Mouse (Mus musculus) right cerebral cortex, postnatal 4 days (tissue): ENCODE measurements around the gene Pard3.
A peak's percentile ranks its signal among the peaks of the same experiment; 100 is the strongest.

Experiments used
- DNase-seq: peaks from one replicate; pipeline ENCODE4 v3.0.0-alpha.2; 2022

The Pard3 gene

DNA sequence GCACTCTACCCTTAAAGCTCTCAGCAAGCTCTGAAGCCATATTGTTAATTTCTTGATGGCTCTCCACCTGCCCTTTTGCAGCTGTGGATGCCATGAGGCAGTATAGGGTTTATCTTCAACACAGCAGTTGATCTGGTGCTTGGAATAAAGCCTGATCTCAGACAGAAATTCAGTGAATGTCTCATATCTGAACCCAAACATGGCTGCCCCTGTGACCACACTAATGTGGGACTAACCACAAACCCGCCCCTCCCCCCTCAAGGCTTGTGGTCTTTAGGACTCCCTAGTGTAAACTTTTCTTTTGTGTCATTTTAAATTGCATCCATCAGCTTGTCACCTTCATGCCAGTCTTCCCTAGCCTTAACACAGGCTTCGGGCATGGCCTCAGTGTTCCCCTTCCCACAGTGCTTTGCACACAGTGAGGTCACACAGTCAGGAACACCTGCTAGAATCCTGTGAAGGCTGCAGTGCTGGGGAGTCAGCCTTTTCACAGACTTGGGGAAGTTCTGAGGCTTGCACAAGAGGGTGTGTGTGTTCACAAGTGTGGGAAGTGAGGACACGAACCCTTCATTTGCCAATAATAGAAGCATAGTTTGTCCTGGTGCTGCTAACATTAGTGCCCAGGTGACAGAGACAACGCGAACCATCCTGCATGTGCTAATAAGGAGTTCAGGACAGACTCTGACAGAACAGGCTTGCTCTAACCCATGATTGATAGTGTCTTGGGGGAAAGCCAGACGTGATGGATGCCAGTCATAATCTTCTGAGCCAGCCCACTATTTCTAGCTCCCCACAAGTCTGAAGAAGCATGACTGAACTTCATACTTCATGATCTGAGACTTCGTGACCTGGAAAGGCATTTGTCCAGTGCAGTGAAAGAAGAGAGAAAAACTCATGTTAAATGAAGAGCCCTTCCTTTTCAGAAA lies 451.4 kb downstream of the Pard3 start:
- no peak for DNase-seq

DNA sequence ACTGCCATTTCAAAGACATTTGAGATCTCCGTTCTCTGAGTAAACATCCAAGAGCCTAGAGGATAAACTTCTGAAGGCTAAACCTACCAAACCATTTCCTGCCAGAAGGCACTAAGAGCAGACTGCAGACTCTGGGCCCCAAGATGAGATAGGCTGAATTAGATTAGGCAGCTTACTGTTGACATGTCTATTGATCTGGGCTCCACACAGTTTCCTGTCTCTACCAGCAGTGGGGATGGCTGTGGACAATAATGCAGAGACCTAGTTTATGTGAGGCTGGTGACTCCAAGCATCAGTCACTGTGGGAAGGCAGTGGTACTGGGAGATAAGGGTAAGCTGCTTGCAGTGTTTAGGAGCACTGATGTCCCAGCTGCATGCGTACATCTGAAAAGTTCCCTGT lies 452.4 kb downstream of the Pard3 start:
- no peak for DNase-seq

DNA sequence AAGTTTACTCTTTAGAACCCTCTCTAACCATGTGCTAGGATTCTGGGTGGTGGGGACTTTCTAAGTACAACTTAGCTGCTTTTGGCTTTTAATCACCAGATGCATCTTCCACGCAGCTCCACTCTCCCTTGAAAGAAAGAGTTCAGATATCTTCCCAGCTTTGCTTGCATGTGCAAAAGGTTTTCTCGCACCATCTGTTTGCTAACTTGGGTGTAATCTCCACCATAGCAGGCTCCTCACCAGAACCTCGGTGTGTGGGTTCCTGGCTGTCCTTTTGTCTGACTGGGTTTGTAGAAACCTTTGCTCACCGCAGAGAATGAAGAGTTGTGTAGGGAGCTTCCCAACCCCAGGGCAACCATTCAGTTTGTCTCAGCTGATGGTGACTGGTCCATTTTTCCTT lies 462.0 kb downstream of the Pard3 start:
- DNase-seq = no peak

DNA sequence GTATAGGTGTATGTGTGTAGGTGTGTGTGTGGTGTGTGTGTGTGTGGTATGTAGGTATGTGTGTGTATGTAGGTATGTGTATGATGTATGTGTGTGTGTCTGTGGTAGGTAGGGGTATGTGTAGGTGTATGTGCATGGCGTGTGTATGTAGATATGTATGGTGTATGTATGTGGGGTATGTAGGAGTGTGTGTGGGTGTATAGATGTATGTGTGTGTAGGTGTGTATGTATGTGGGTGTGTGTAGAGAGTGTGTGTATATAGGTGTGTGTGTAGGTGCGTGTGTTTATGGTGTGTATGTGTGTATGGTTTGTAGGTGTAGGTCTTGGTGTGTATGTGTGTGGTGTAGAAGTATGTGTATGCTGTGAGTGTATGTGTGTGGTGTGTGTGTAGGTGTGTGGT lies 464.6 kb downstream of the Pard3 start:
- no peak for DNase-seq

DNA sequence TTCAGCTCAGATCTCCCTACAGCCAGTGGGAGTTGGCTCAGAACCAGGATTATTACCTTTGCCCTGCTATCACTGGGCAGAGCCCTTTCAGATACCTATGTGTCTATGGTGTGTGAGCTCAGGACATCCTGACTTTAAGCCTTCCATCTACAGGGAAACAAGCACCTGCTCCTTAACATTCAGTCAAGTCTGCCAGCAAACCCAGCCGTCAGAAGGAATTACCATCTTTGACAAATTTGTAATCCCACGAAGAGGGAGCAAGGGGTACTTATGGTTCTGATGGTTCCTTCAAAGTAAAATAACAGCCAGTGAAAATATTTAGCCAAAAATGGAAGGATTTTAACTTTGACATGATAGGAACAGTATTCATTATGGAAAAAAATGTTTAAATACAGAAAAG lies 466.1 kb downstream of the Pard3 start:
- no peak for DNase-seq

DNA sequence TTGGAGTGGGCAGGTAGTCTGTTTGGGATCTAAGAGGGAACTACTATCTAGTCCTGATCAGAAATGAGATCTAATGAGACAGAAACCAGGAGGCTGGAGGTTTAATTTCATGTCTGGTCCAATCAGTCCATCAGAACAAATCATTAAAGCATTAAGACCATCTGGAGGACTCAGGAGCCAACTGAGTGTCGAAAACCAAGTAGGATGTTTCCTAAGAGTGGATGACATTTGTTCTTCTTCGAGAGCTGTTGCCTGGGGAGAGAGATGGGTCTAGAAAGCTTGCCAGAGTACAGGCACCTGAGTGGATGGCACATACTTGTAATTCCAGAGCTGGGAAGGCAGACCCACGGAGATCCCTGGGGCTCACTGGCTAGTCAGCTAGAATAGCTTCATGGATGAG lies 468.2 kb downstream of the Pard3 start:
- DNase-seq = no peak

DNA sequence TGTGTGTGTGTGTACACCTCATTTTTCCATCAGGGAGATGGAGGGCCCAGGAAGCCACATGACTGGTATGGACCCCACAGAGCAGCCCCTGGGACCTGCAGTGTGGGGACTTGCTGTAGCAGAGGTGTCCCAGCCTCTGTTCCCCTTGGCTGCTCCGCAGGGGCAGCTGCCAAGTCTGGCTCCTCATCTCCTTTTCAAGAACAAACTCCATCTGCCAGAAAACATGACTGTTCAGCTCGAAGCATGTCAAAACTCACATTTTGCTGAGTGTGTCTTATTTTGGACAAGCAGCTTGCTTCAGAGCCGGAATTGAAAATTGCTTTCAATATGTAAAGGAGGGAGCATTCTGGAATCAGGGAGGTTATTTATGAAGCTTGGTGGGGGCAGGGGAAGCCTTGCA lies 471.1 kb downstream of the Pard3 start:
- peak; percentile 49 for DNase-seq

DNA sequence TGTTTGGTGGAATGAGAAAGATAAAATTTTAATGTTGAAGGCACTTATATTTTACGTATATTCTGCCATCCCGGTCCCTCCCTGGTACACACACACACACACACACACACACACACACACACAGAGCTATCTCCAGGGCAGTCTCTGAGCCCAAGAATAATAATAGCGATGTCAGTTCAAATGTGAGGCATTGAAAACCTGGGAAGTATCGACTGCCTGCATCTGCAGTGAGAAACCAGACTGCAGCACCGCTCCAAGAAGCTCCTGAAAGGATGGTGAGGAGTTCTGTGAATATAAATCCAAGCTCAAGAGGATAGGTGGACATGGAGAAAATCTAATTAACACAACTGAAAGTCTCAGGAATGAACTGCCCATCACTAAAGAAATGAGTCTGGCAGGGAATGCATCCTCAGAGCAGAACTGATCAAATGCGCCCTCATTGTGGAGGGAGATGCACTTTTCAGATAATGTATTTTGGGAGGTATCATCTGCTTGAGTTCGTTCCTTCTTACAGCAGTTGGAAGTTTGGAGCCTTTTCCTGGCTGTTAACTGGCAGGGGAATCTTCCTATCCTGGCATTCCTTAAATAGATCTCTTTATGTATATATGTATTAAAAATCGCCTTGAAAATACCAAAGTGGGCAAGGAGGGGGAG lies 471.6 kb downstream of the Pard3 start:
- peak; percentile 19 for DNase-seq

DNA sequence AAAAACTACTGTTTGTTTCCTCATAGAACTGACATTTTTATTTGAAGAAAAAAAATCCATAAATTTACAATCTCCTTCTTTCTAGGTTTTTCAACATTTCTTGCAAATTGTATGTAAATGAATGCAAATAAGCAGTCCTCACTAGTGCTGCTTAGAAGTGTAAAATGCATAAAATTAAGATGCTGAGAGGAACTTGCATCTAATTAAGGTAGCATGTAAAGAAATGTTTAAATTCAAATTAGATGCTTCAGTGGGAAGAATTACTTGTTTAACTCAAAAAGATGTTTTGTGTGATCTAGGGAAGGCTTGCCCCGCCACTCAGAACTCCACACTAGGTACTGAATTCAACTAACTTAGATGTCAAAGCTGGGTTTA lies 472.1 kb downstream of the Pard3 start:
- DNase-seq = no peak

DNA sequence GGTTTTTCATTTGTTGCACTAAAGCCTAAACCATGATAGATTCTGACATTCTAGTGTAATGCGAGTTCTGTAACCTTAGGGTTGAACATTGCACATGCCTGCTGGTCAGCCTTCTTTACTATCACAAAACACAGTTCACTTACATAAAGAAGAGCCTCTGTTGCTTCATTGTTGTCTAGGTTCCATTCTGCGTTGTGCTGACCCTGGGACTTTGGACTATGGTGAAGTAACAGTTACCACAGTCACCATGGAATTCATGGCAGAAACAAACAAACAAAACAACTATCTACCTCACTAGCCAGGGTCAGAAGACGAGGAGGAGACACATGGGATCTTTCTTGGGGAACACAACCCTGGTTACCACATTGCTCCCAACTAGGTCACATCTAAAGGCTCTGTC lies 476.1 kb downstream of the Pard3 start:
- DNase-seq = no peak

DNA sequence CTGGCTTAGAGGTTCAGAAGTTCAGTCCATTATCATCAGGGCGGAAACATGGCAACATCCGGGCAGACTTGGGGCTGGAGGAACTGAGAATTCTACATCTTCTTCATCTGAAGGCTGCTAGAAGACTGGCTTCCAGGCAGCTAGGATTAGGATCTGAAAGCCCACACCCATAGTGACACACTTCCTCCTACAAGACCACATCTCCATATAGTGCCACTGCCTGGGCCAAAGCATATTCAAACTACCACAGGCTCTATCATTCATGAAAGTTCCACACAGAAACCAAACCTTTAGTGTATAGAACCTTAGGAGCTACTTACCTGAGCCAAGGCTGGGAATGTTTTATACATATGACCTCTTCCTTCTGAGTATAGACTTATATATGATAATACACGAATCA lies 476.6 kb downstream of the Pard3 start:
- DNase-seq = no peak

DNA sequence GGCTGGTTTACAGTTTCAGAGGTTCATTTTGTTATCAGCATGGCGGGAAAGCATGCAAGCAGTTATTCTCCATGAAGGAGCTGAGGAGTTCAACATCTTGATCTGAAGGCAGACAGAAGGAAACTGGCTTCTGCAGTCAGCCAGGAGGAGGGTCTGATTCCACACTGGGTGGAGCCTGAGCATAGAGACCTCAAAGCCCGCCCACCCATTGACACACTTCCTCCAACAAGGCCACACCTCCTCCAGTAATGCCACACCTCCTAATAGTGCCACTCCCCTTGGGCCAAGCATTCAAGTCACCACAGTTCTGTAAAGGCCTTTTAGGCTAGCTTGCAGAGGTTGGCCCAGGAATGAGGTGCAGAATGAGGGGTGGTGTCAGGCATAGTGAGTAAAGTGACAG lies 478.5 kb downstream of the Pard3 start:
- no peak for DNase-seq

DNA sequence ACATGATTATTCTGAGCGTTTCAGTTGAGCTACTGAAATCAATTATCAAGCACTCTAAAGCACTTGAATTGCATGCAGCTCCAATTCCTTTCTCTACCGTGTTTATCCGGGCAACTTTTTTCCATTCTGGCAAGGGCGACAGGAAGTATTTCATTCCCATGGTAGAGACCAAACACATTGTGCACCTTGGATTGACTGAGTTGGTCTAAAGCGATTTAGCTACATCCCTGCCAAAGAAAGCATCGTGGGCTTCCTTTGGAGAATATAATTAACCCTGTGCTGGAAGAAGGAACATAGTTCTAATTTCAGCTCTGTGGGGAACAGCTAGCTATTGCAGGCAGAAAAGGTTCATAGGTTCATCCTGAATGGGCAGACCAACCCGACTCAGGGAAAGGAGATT lies 480.0 kb downstream of the Pard3 start:
- no peak for DNase-seq

DNA sequence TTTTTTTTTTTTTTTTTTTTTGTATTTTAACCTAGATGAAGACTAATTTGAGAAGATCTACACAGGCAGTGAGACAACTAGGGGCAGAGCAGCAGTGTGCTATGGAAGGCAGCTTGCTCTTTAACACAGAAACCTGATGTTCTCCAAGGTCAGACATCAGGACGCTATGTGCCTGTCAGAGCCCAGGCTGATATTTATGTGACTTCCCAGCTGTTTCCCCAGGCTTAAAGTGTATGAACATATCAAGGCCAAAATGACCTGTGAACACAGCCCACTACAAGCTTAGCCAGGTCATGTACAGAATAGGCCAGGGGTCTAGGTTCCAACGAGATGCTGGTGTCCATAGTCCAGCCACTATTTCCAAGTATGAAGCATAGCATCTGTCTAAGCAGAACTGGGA lies 482.5 kb downstream of the Pard3 start:
- no peak for DNase-seq

DNA sequence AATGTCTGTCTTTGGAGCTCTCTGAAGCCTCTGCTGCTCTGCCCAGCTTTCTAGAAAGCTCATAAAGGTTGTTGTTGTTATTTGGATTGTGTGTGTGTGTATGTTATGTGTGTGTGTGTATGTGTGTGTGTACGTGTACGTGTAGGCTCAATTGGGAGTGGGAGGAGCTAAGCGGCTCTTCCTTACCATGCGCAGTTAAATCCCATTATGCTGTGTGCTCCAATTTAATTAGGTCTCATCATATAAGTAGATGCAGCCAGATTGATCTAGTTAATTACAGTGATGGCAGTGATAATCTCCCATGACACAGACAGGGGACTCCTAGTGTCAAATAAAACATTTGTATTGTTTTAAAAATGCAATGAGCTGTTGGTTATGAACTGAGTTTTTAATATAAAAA lies 487.2 kb downstream of the Pard3 start:
- no peak for DNase-seq

DNA sequence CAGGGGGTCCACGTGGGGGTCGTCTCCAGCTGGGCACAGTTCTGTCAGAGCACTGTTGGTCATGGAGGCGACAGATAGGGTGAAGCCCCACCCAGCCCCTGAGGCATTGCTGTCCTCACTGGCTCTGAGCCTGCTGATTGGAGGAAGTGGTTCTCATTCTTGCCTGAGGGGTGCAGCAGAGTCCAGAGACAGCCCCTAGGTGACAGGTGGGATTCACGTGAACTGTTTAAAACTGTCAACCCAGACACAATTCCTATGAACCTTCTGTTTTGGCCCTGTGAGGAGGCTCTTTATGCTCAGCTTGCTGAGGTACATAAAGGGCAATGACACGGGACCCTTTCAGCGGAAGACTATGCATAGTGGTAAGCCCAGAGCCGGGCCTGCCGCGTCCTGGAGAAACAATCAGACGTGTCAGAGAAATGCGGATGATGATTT lies 488.5 kb downstream of the Pard3 start:
- peak; percentile 13 for DNase-seq

DNA sequence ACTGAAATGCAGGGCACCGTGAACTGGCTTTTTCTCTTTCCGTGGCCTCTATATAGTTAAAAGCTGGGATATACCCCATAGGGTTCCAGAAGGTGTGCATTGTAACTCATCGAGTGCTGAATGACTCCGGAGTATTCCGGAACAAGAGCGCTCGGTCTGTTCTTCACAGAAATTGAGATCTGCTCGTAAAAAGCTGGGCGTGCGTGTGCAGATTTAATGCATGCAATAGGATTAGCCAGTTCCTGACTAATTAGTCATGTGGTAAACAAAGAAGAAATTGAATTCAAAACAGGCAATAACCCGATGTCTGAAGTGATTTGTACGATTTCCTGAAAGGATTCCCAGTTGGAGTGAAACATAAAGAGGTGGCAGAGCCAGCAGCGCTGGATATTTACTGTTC lies 489.1 kb downstream of the Pard3 start:
- peak; percentile 9 for DNase-seq

DNA sequence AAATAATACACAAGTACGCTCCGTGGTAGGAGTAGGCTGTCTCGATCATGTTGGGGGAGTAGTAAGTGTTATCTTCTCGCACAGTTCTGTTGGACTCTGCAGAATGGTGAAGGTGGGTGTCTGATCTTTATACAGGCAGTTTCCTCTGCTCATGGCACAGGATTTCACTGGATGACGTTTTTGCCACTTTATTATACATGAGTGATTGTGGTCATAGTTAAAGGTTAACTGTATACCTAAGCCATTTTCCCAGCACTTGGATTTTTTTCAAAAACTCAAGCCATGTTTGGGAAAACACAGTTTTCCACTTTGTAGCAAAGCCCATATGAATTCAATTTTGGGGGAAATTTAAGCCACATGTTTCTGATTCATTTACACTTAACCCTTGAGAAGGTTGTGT lies 489.9 kb downstream of the Pard3 start:
- no peak for DNase-seq

DNA sequence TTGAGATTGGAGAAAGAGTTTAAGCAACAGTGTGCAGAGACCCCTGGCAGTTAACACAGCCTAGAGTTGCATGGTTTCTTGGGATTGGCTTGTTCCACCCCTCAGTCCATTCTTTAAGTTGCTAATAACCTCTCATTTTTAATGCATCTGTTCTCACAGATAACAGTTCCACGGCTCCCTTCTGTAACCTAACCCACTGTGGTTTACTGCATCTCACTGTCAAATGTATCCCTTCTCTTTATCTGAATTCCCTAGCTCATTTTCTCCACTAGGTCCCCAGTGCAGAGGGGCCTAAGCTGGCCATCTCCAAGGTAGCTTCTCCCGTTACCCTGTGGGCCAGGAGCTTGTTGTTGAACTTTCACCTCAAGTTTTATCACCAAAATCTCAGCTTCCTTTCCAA lies 492.1 kb downstream of the Pard3 start:
- DNase-seq = no peak

DNA sequence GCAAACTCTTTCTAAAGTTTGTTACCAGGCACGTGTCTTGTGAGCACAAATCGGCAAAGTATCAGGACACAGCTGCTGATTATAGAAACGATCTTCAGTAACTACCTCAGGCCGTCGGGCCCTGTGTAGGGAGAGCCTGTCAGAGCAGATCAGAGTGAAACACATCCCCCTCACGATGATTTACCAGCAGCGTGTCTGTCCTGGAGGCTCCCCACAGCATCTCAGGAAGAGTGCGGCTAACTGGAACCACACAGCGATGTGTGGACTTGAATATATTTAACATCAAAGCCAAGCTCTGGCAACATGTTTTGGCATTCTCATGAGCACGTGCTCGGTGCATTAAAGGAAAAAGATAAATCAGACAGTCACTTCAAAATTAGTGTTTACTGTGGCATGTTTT lies 493.3 kb downstream of the Pard3 start:
- no peak for DNase-seq

DNA sequence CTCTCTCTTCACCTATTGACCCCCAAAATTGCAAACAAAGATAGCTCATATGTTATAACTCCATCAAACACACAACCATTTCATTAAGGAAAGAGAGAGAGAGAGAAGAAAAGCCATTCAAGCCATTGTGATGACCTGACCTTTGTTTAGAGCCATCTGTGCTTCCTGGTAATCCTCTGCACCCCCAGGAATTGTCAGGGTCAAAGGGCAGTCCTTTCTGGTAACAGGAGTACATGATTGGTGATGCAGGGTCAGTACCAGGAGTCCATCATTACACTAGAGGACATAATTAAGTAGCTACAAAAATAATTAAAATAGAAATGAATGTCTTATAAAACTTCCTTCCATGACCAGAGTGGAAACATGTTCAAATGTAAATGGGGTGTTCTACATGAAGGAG lies 493.9 kb downstream of the Pard3 start:
- no peak for DNase-seq

DNA sequence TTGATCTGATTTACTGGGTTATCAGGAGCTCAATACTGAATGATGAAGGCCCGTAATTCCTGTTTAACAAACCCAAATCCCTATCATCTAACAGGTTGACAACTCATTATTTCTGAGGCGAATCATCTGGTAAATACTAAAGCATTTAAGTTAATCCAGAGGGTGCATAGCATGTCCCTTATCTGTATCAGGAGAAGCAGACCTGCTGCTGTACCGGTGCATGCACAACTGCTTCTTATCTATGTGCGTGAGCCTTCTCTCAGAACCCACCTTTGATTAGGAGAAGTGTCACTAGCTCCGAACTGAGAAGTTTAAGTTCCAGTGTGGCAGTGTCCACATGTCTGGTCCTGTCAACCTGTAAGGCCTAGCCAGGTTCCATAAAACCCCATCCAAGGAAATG lies 499.9 kb downstream of the Pard3 start:
- DNase-seq = no peak

DNA sequence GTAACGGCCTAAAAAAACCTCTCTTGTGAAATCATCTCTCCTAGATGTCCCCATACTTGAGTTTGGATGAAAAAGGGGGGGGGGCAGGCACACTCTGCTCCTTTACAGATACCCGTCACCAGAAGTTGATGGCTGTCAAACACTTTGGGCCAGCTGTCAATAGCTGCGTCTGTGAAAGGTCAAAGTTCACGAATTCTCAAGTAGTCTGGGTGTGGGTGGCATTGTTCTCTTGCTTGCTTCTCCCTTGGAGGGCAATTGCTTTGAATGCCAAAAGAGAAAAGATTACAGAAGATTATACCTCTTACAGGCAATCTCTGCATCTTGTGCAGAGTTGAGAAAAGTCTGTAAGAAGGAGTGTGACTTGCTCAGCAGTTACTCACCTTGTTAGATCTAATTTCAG lies 500.7 kb downstream of the Pard3 start:
- DNase-seq = no peak

DNA sequence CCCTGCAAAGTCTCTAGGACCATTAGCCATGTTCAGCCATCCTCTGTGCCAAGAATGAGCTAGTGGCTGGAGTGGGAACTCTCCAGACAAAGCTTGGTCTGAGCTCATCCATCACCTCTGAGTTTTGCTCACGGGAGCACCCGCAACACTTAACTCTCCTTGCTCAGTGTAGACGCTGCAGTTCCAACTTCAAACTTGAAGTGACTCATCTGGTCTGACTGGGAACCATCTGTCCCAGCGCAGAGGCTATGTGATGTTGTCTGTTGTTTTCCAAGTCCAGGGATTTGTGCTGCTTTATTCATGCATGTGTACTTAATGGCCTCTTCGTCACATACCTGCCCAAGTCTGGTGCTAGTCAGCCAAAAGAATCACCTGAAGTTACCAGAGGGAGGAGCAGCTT lies 505.5 kb downstream of the Pard3 start:
- no peak for DNase-seq

DNA sequence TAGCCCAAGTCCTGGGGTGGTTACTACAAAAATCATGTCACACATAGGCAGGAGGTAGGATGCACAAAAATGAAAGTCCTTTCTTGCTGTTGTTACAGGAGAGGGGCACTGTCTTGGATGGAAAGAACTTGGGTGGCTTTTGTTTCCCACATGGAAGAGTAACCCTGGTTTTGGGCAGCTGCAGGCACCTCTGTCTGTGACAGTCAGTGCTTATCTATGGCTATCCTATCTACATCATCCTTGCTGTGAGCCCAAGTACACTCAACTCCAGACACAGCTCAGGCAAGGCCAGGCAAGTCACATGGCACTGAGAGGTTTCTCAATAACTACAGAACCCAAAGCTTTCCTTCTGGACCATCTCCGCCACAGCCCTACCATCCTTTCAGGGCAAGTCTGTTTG lies 506.8 kb downstream of the Pard3 start:
- DNase-seq = no peak
